Mouse (Mus musculus): ENCODE data around the gene Snx14.
A peak's percentile ranks its signal among the peaks of the same experiment; 100 is the strongest.

The Snx14 gene

DNA sequence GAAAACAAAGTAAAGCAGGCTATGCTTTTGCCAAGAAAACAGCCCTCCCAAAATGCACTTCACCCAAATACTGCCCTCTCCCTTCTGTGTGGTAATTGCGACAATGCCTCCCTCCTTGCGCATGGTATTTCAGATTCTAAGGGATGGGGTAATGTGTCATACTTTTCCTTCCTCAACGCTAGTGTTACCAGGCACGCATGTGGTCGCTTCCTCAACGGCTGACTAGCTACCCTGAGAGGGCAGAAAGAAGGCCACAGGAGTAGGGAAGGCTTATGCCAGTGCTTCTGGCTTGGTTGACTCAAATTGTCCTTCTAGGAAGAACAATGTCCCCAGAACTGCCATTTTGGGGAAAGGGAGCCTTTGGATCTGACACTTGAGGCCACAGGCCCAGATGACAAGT is 90.1 kb downstream of the Snx14 start:
- no peak overlapping the region for H3K4me3 ChIP-seq (replicated peaks; ENCODE audit: low read length)
- H3K27me3 ChIP-seq (ENCODE audit: insufficient read depth, low read length), result peaks cover 41% of the 10 kb centered on the region
- TF ChIP-seq NANOG (IDR thresholded peaks at IDR 0.05; ENCODE audit: borderline replicate concordance, low read length) (no peak), CTCF (conservative IDR thresholded peaks at IDR 0.05; ENCODE audit: low read length) (no peak), POU5F1 (IDR thresholded peaks at IDR 0.05; ENCODE audit: borderline replicate concordance, low read length) (no peak)
- H3K36me3 ChIP-seq (ENCODE audit: insufficient read depth, low read length), result no peaks in the 10 kb centered on the region
- no peaks in the 10 kb centered on the region; the same call in 1 of the 2 replicates for H3K4me1 ChIP-seq (replicated peaks; ENCODE audit: low read depth, low read length)
- H3K9me3 ChIP-seq (ENCODE audit: low read length), result peaks cover 5% of the 10 kb centered on the region; the same call in 1 of the 2 replicates

DNA sequence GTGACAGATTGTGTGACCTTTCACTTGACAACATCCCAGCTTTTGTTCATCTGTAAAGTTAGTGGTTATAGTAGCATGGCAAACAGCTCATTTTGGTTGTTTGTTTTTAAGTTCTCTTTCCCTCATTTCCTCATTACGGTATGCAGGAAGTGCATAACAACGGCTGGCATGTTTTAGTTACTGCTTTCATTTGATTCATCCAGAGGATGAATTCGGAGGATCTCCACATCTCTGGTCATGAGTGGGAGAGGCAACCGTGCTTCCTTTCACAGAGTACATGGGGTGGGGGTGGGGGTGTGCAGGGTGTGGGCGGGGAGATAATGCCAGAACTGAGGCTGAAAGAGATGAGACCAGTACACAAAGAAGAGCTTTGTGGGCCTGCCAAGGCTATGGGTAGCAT is 91.9 kb downstream of the Snx14 start:
- no peaks in the 10 kb centered on the region; the same call in 1 of the 2 replicates for H3K4me1 ChIP-seq (replicated peaks; ENCODE audit: low read depth, low read length)
- no peaks in the 10 kb centered on the region for H3K36me3 ChIP-seq (ENCODE audit: insufficient read depth, low read length)
- H3K27me3 ChIP-seq (ENCODE audit: insufficient read depth, low read length), result peaks cover 36% of the 10 kb centered on the region
- H3K9me3 ChIP-seq (ENCODE audit: low read length), result peaks cover 5% of the 10 kb centered on the region; the same call in 1 of the 2 replicates
- no peak overlapping the region for H3K4me3 ChIP-seq (replicated peaks; ENCODE audit: low read length)
- TF ChIP-seq CTCF (conservative IDR thresholded peaks at IDR 0.05; ENCODE audit: low read length), result no peak
- TF ChIP-seq NANOG (IDR thresholded peaks at IDR 0.05; ENCODE audit: borderline replicate concordance, low read length), result no peak
- TF ChIP-seq POU5F1 (IDR thresholded peaks at IDR 0.05; ENCODE audit: borderline replicate concordance, low read length), result no peak

DNA sequence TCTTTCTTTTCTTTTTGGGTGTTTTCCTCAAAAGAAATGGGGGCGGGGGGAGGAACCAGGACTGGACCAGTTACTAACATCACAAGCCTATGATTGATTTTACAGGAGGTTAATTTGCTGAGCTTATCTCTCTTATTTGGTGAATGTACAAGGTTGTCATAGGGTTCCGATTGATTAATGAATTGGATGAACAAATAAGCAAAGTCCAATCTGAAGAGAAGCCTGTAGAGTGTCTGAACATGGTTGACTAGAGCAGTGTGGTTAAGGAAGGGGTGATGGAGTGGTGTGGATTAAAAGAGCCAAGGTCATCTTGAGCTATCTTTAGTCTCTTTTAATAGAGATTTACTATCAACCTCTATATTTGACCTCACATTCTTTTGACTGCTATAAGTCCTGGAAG is 94.3 kb downstream of the Snx14 start:
- no peak for TF ChIP-seq NANOG (IDR thresholded peaks at IDR 0.05; ENCODE audit: borderline replicate concordance, low read length)
- no peak for TF ChIP-seq CTCF (conservative IDR thresholded peaks at IDR 0.05; ENCODE audit: low read length)
- TF ChIP-seq POU5F1 (IDR thresholded peaks at IDR 0.05; ENCODE audit: borderline replicate concordance, low read length), result no peak
- peaks cover 39% of the 10 kb centered on the region for H3K27me3 ChIP-seq (ENCODE audit: insufficient read depth, low read length)

DNA sequence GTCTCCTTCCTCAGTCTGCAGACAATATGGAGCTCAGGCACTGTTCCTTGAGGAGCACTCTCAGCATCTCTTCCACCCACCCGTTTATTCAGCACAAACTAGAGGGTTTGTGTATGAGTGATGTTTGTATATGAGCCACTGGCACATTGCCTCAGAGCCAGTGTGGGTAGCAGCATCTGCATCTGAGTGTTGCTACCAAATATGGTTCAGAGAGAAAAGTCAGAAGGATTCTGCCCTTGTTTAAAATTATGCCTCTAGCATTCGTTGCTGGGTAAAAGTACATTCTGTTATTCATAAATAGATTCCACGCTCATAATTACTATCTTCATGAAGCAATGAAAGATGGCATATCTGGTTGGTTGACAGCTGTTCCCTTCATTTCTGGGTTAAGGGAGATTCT is 96.1 kb downstream of the Snx14 start:
- no peak for TF ChIP-seq NANOG (IDR thresholded peaks at IDR 0.05; ENCODE audit: borderline replicate concordance, low read length)
- no peak for TF ChIP-seq CTCF (conservative IDR thresholded peaks at IDR 0.05; ENCODE audit: low read length)
- no peak for TF ChIP-seq POU5F1 (IDR thresholded peaks at IDR 0.05; ENCODE audit: borderline replicate concordance, low read length)
- Histone ChIP-seq H3K36me3 (ENCODE audit: insufficient read depth, low read length) (no peaks in the 10 kb centered on the region), H3K4me3 (replicated peaks; ENCODE audit: low read length) (no peak overlapping the region), H3K4me1 (replicated peaks; ENCODE audit: low read depth, low read length) (no peaks in the 10 kb centered on the region; the same call in 1 of the 2 replicates), H3K9me3 (ENCODE audit: low read length) (peaks cover 16% of the 10 kb centered on the region), H3K27me3 (ENCODE audit: insufficient read depth, low read length) (peaks cover 45% of the 10 kb centered on the region)

More for the DNA sequence above, 94.3 kb downstream of the Snx14 start:
- peaks cover 14% of the 10 kb centered on the region for H3K9me3 ChIP-seq (ENCODE audit: low read length)
- H3K4me1 ChIP-seq (replicated peaks; ENCODE audit: low read depth, low read length), result no peaks in the 10 kb centered on the region; the same call in 1 of the 2 replicates
- no peaks in the 10 kb centered on the region for H3K36me3 ChIP-seq (ENCODE audit: insufficient read depth, low read length)
- no peak overlapping the region for H3K4me3 ChIP-seq (replicated peaks; ENCODE audit: low read length)

DNA sequence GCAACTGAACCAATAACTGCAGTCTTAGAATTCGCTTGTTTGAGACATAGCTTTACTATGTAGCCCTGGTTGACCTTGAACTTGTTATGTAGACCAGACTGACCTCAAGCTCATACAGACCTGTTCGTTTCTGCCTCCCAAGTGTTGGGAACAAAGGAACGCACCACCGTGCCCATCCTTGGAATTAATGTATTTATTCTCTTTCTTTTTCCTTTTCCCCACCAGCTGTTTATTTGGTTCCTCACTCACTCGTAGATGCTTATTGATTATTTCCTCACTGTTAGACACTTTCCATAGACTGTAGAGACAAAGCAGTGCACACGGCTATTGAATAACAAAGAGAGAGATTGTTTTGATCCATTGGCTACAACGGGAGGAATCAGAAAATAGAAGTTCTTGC is 96.5 kb downstream of the Snx14 start:
- H3K4me1 ChIP-seq (replicated peaks; ENCODE audit: low read depth, low read length), result no peaks in the 10 kb centered on the region; the same call in 1 of the 2 replicates
- H3K27me3 ChIP-seq (ENCODE audit: insufficient read depth, low read length), result peaks cover 45% of the 10 kb centered on the region
- H3K36me3 ChIP-seq (ENCODE audit: insufficient read depth, low read length), result no peaks in the 10 kb centered on the region
- TF ChIP-seq NANOG (IDR thresholded peaks at IDR 0.05; ENCODE audit: borderline replicate concordance, low read length) (peak; percentile 49; the same call in 1 of the 2 replicates), CTCF (conservative IDR thresholded peaks at IDR 0.05; ENCODE audit: low read length) (no peak)
- H3K4me3 ChIP-seq (replicated peaks; ENCODE audit: low read length), result no peak overlapping the region
- H3K9me3 ChIP-seq (ENCODE audit: low read length), result peaks cover 16% of the 10 kb centered on the region

DNA sequence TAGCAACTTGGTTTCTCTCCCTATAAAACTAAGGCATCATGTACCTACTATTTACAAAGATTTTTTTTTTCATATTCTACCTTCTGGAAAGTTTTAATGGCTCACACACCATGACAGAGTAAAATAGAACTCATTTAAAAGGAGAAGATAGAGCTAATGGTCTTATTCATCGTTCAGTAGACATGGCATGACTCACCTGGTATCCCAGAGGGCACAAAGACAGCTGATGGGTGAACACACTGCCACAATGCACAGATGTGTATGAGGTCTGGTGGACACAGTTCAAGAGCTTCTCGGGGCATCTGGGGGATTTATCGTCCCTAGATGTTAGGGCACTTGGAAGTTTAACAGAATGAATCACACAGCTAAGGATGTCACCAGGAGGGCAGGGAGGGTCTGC is 97.9 kb downstream of the Snx14 start:
- Histone ChIP-seq H3K9me3 (ENCODE audit: low read length) (peaks cover 16% of the 10 kb centered on the region), H3K27me3 (ENCODE audit: insufficient read depth, low read length) (peaks cover 57% of the 10 kb centered on the region), H3K4me1 (replicated peaks; ENCODE audit: low read depth, low read length) (no peaks in the 10 kb centered on the region), H3K36me3 (ENCODE audit: insufficient read depth, low read length) (no peaks in the 10 kb centered on the region), H3K4me3 (replicated peaks; ENCODE audit: low read length) (no peak overlapping the region)
- no peak for TF ChIP-seq CTCF (conservative IDR thresholded peaks at IDR 0.05; ENCODE audit: low read length)
- no peak for TF ChIP-seq POU5F1 (IDR thresholded peaks at IDR 0.05; ENCODE audit: borderline replicate concordance, low read length)
- no peak for TF ChIP-seq NANOG (IDR thresholded peaks at IDR 0.05; ENCODE audit: borderline replicate concordance, low read length)

DNA sequence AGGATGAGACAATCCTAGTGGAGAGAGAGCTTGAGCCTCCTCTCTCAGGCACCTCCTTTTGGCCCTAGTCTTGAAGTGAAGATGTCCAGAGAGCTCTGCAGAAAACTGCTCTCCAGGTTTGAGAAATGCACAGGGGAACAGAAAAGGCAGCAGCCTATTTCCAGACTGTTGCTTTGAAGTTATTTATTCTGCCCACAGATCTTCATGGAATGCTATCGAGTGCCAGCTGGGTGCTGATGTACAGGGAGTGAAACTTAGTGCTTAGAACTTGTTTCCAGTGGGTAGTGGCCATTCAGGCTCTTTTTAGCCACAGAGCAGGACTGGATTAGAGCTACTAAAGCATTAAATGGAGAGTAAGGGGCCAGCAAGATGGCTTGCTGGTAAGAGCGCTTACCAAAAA is 102.9 kb downstream of the Snx14 start:
- H3K27me3 ChIP-seq (ENCODE audit: insufficient read depth, low read length), result peaks cover 75% of the 10 kb centered on the region
- TF ChIP-seq POU5F1 (IDR thresholded peaks at IDR 0.05; ENCODE audit: borderline replicate concordance, low read length), result no peak
- TF ChIP-seq NANOG (IDR thresholded peaks at IDR 0.05; ENCODE audit: borderline replicate concordance, low read length), result no peak
- no peak for TF ChIP-seq CTCF (conservative IDR thresholded peaks at IDR 0.05; ENCODE audit: low read length)
- no peaks in the 10 kb centered on the region for H3K36me3 ChIP-seq (ENCODE audit: insufficient read depth, low read length)
- H3K4me3 ChIP-seq (replicated peaks; ENCODE audit: low read length), result no peak overlapping the region
- H3K9me3 ChIP-seq (ENCODE audit: low read length), result peaks cover 18% of the 10 kb centered on the region
- H3K4me1 ChIP-seq (replicated peaks; ENCODE audit: low read depth, low read length), result peaks cover 16% of the 10 kb centered on the region

DNA sequence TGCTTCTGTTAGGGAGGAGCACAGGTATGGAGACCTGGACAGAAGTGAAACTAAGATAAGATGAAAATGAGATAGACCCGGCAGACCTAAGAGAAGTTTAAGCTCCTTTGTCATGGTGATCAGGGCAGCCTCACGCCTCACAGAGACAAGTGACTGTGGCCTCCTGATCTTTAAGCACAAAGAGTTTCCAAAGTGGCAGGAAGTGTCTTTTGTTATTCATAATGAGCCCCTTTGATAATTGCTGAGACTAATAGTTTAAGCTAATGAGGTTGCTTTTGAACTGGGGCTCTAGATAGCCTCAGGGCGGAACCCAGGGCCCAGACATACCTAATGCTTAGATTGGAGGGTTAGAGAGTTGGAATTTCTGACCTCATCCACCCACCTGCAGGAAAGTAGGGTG is 106.3 kb downstream of the Snx14 start:
- TF ChIP-seq NANOG (IDR thresholded peaks at IDR 0.05; ENCODE audit: borderline replicate concordance, low read length), result peak; percentile 83
- peak; percentile 79 for TF ChIP-seq POU5F1 (IDR thresholded peaks at IDR 0.05; ENCODE audit: borderline replicate concordance, low read length)
- no peak for TF ChIP-seq CTCF (conservative IDR thresholded peaks at IDR 0.05; ENCODE audit: low read length)
- Histone ChIP-seq H3K9me3 (ENCODE audit: low read length) (peaks cover 21% of the 10 kb centered on the region), H3K36me3 (ENCODE audit: insufficient read depth, low read length) (no peaks in the 10 kb centered on the region), H3K4me1 (replicated peaks; ENCODE audit: low read depth, low read length) (peaks cover 44% of the 10 kb centered on the region), H3K4me3 (replicated peaks; ENCODE audit: low read length) (no peak overlapping the region), H3K27me3 (ENCODE audit: insufficient read depth, low read length) (peaks cover 84% of the 10 kb centered on the region)

DNA sequence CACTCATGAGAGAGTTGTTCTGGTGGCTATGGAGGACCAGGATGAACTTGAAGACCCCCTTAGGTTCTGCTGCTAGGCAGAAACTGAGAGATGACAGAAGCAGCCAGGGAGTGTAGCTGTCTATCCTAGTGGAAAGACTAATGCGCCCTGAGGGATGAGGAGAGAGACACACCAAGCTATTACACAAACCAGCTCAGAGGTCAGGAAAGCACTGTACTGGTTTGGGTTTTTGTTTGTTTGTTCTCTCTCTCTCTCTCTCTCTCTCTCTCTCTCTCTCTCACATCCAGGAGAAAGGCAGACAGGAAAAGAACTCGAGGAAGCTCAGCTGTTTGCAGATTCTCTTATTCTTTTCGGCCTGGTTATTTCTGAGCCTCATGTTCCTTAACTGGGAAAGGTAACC is 108.4 kb downstream of the Snx14 start:
- Histone ChIP-seq H3K36me3 (ENCODE audit: insufficient read depth, low read length) (no peaks in the 10 kb centered on the region), H3K9me3 (ENCODE audit: low read length) (peaks cover 21% of the 10 kb centered on the region), H3K27me3 (ENCODE audit: insufficient read depth, low read length) (peaks cover 84% of the 10 kb centered on the region), H3K4me1 (replicated peaks; ENCODE audit: low read depth, low read length) (peaks cover 44% of the 10 kb centered on the region), H3K4me3 (replicated peaks; ENCODE audit: low read length) (no peak overlapping the region)
- TF ChIP-seq POU5F1 (IDR thresholded peaks at IDR 0.05; ENCODE audit: borderline replicate concordance, low read length), result no peak
- TF ChIP-seq NANOG (IDR thresholded peaks at IDR 0.05; ENCODE audit: borderline replicate concordance, low read length), result no peak
- no peak for TF ChIP-seq CTCF (conservative IDR thresholded peaks at IDR 0.05; ENCODE audit: low read length)

All from E14TG2a.4 (cell line).